Mouse (Mus musculus) erythroblast, embryonic 14.5 days (primary cell): Measurements from ENCODE around the gene Npvf.

Experiments
- GATA1 ChIP-seq: IDR thresholded peaks from 2 replicates; pipeline ENCODE4 v1.6.1; 2012; ENCODE audit warnings: low read length, inconsistent platforms, mixed read lengths
- TAL1 ChIP-seq: IDR thresholded peaks from 3 replicates; pipeline ENCODE4 v1.6.1; 2012; ENCODE audit warnings: low read length, inconsistent platforms, mixed read lengths

DNA sequence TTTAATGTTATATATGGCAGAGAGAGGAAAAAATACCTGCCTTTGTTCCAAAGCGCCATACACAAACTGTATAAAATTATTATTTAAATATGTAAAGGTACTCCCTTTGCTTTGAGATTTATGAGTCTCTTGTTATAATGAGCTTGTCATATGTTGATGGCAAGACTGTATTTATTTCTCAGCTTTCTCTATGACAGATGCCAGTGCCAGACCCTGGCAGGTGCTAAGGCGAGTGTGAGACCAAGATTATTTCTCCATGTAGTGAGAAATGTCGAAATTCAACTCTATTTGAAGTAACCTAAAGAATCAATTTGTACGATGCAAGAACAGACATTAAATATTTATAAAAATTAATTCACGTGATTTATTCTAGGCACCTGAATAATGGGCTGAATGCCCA lies 3.8 kb upstream of the Npvf start:
- TF ChIP-seq TAL1 (no peak), GATA1 (no peak)
